9 mouse cellular contexts compared by ENCODE assay signal in genomic region chr11:85844971-85845370, GRCm38 (mm10). TPM values are rescaled to one million over a fixed set of nuclear protein-coding genes. Genes with fewer than 3 reads are reported as not detected.
A peak's percentile ranks its signal among the peaks of the same experiment; 100 is the strongest.
DNase-seq lines count a peak whose midpoint lies in the region; ATAC-seq and TF ChIP-seq lines count a peak whose summit lies in the region.
"Had no signal": no experiment of that assay in that cellular context is flagged by ENCODE, and none has a peak within 500 bp of the region (broad histone marks: within the 10 kb centered on the region; RNA-seq: fewer than 3 reads in every experiment).

No protein-coding gene starts in this region.

- 0 out of 2 replicates have a peak overlapping the region, but pooled peaks have one; percentile 80 for H3K27ac ChIP-seq in hindbrain, embryonic 10.5 days
- H3K27ac ChIP-seq in hindbrain, postnatal 0 days: no peak overlapping the region
- H3K27ac ChIP-seq in embryonic facial prominence, embryonic 12.5 days: peak overlapping the region; percentile 98; the same call in 1 of the 2 replicates
- H3K27ac ChIP-seq in kidney, adult 2 months (ENCODE audit: insufficient read depth, low read depth, low read length): peak overlapping the region; percentile 76
- no peak overlapping the region for H3K27ac ChIP-seq in midbrain, embryonic 13.5 days
- H3K27ac ChIP-seq in cerebellum, adult 2 months (ENCODE audit: insufficient read depth, low read length): no peak overlapping the region

- peak overlapping the region; percentile 60 for H3K4me3 ChIP-seq in hindbrain, embryonic 10.5 days
- H3K4me3 ChIP-seq in hindbrain, postnatal 0 days (ENCODE audit: low read length): no peak overlapping the region
- peak overlapping the region; percentile 54 for H3K4me3 ChIP-seq in embryonic facial prominence, embryonic 12.5 days
- no peak overlapping the region for H3K4me3 ChIP-seq in kidney, adult 2 months (ENCODE audit: insufficient read depth, low read depth, low read length)
- H3K4me3 ChIP-seq in midbrain, embryonic 13.5 days (replicated peaks): no peak overlapping the region
- no peak overlapping the region for H3K4me3 ChIP-seq in cerebellum, adult 2 months (replicated peaks; ENCODE audit: insufficient read depth, low read depth, low read length)

- TF ChIP-seq POLR2A in kidney, adult 2 months (IDR thresholded peaks at IDR 0.05; ENCODE audit: low read depth, low read length): no peak
- TF ChIP-seq POLR2A in cerebellum, adult 2 months (IDR thresholded peaks at IDR 0.05; ENCODE audit: borderline replicate concordance, insufficient read depth, low read length): no peak

- peaks cover 61% of the 10 kb centered on the region for H3K4me1 ChIP-seq in hindbrain, embryonic 10.5 days (replicated peaks)
- H3K4me1 ChIP-seq in hindbrain, postnatal 0 days (ENCODE audit: insufficient read depth, low read length): 0 out of 2 replicates have a peak, but pooled peaks cover 4% of the 10 kb centered on the region
- H3K4me1 ChIP-seq in embryonic facial prominence, embryonic 12.5 days: peaks cover 23% of the 10 kb centered on the region
- H3K4me1 ChIP-seq in kidney, adult 2 months (ENCODE audit: control insufficient read depth, insufficient read depth, low read length): peaks cover 33% of the 10 kb centered on the region; the same call in 1 of the 2 replicates
- peaks cover 36% of the 10 kb centered on the region for H3K4me1 ChIP-seq in midbrain, embryonic 13.5 days (replicated peaks)
- H3K4me1 ChIP-seq in cerebellum, adult 2 months (ENCODE audit: control insufficient read depth, insufficient read depth, low read length): 0 out of 2 replicates have a peak, but pooled peaks cover 5% of the 10 kb centered on the region

- no peak for DNase-seq in hindbrain, embryonic 10.5 days (ENCODE audit: low spot score)
- DNase-seq in hindbrain, postnatal 0 days (ENCODE audit: low spot score): no peak
- peak; percentile 84 for DNase-seq in kidney, adult 2 months
- DNase-seq in natural killer cell, adult 2 months (ENCODE audit: low spot score in 2 of 2): no peak
- no peak for DNase-seq in frontal cortex, postnatal 14 days (ENCODE audit: low spot score in 2 of 2)
- DNase-seq in cerebellum, adult 2 months: no peak

- H3K27me3 ChIP-seq in hindbrain, embryonic 10.5 days (ENCODE audit: insufficient read depth, poor library complexity, severe bottlenecking): peaks cover 89% of the 10 kb centered on the region
- peaks cover 43% of the 10 kb centered on the region for H3K27me3 ChIP-seq in hindbrain, postnatal 0 days (ENCODE audit: insufficient read depth, low read length)
- peaks cover 21% of the 10 kb centered on the region for H3K27me3 ChIP-seq in embryonic facial prominence, embryonic 12.5 days
- no peaks in the 10 kb centered on the region for H3K27me3 ChIP-seq in kidney, adult 2 months (replicated peaks; ENCODE audit: control insufficient read depth, insufficient read depth, low read length)
- peaks cover 82% of the 10 kb centered on the region for H3K27me3 ChIP-seq in midbrain, embryonic 13.5 days
- peaks cover 26% of the 10 kb centered on the region; the same call in 1 of the 2 replicates for H3K27me3 ChIP-seq in cerebellum, adult 2 months (ENCODE audit: control insufficient read depth, insufficient read depth, low read length)

- no peak overlapping the region for H3K4me2 ChIP-seq in hindbrain, postnatal 0 days (ENCODE audit: low read depth, low read length)
- H3K4me2 ChIP-seq in embryonic facial prominence, embryonic 12.5 days (replicated peaks): peak overlapping the region; percentile 72
- 0 out of 2 replicates have a peak overlapping the region, but pooled peaks have one; percentile 67 for H3K4me2 ChIP-seq in midbrain, embryonic 13.5 days (replicated peaks)

- no peak for ATAC-seq in hindbrain, postnatal 0 days
- ATAC-seq in embryonic facial prominence, embryonic 12.5 days (ENCODE audit: insufficient number of reproducible peaks, insufficient read depth, low FRiP score, low TSS enrichment): no peak
- no peak for ATAC-seq in midbrain, embryonic 13.5 days

- no peak for TF ChIP-seq CTCF in hindbrain, postnatal 0 days (IDR thresholded peaks at IDR 0.05; ENCODE audit: low read depth)
- no peak for TF ChIP-seq CTCF in kidney, adult 2 months (conservative IDR thresholded peaks at IDR 0.05; ENCODE audit: insufficient read depth, insufficient read length, low read depth, low read length)
- no peak for TF ChIP-seq CTCF in cerebellum, adult 2 months (IDR thresholded peaks at IDR 0.05; ENCODE audit: borderline replicate concordance, insufficient read depth, low read depth, low read length)

- 28% methylated on average over 5 of the region's 5 CpGs for WGBS in hindbrain, embryonic 10.5 days
- WGBS in hindbrain, postnatal 0 days: 32% methylated on average over 5 of the region's 5 CpGs
- WGBS in embryonic facial prominence, embryonic 12.5 days: 36% methylated on average over 5 of the region's 5 CpGs
- WGBS in kidney, adult 2 months: 26% methylated on average over 5 of the region's 5 CpGs
- 40% methylated on average over 5 of the region's 5 CpGs for WGBS in midbrain, embryonic 13.5 days
- WGBS in cerebellum, adult 2 months: 41% methylated on average over 5 of the region's 5 CpGs

- H3K36me3 ChIP-seq in hindbrain, embryonic 10.5 days: no peaks in the 10 kb centered on the region
- H3K36me3 ChIP-seq in hindbrain, postnatal 0 days (ENCODE audit: insufficient read depth, low read length): no peaks in the 10 kb centered on the region
- 0 out of 2 replicates have a peak, but pooled peaks cover 2% of the 10 kb centered on the region for H3K36me3 ChIP-seq in embryonic facial prominence, embryonic 12.5 days
- H3K36me3 ChIP-seq in kidney, adult 2 months (ENCODE audit: control insufficient read depth, insufficient read depth, low read length): peaks cover 1% of the 10 kb centered on the region; the same call in 1 of the 2 replicates
- no peaks in the 10 kb centered on the region for H3K36me3 ChIP-seq in midbrain, embryonic 13.5 days

- no peaks in the 10 kb centered on the region for H3K9me3 ChIP-seq in hindbrain, embryonic 10.5 days
- no peaks in the 10 kb centered on the region for H3K9me3 ChIP-seq in hindbrain, postnatal 0 days (ENCODE audit: low read length)
- H3K9me3 ChIP-seq in embryonic facial prominence, embryonic 12.5 days: no peaks in the 10 kb centered on the region
- no peaks in the 10 kb centered on the region for H3K9me3 ChIP-seq in midbrain, embryonic 13.5 days

- H3K9ac ChIP-seq in hindbrain, postnatal 0 days (replicated peaks; ENCODE audit: low read length): no peak overlapping the region
- peak overlapping the region; percentile 99 for H3K9ac ChIP-seq in embryonic facial prominence, embryonic 12.5 days
- no peak overlapping the region for H3K9ac ChIP-seq in midbrain, embryonic 13.5 days (replicated peaks)

RNA-seq across cellular contexts. Expression of gene Gm11444, which starts 5.2 kb away (rescaled TPM):
- not detected in 2 replicates for polyA plus RNA-seq in hindbrain, embryonic 10.5 days (2016; fragmentation: Nextera tagmentation; extraction: Ambion mirVana)
- total RNA-seq in hindbrain, postnatal 0 days (2014; rRNA removed): not detected in 2 replicates
- polyA plus RNA-seq in hindbrain, postnatal 0 days (2015; fragmentation: Nextera tagmentation; extraction: Ambion mirVana): not detected in 2 replicates
- 0.43 TPM in 1 of 2 replicates, not detected in the other for polyA plus RNA-seq in embryonic facial prominence, embryonic 12.5 days (2016; fragmentation: Nextera tagmentation; extraction: Ambion mirVana)
- not detected in 2 replicates for polyA plus RNA-seq in kidney, adult 2 months (2012; rRNA removed)
- polyA plus RNA-seq in midbrain, embryonic 13.5 days (2015; fragmentation: Nextera tagmentation; extraction: Ambion mirVana): not detected in 2 replicates
- not detected in 2 replicates for polyA plus RNA-seq in cerebellum, adult 2 months (2012; rRNA removed)
- total RNA-seq: liver, adult 2 months had no signal
- polyA plus RNA-seq: liver, adult 2 months had no signal

RNA-seq across cellular contexts. Expression of gene Tbx2, which starts 12.6 kb away (rescaled TPM):
- 1.5 and 3.1 TPM in 2 replicates for polyA plus RNA-seq in hindbrain, embryonic 10.5 days (2016; fragmentation: Nextera tagmentation; extraction: Ambion mirVana)
- 3.6 and 7.9 TPM in 2 replicates for total RNA-seq in hindbrain, postnatal 0 days (2014; rRNA removed)
- polyA plus RNA-seq in hindbrain, postnatal 0 days (2015; fragmentation: Nextera tagmentation; extraction: Ambion mirVana): 0.70 and 0.86 TPM in 2 replicates
- 20.5 and 21.6 TPM in 2 replicates for polyA plus RNA-seq in embryonic facial prominence, embryonic 12.5 days (2016; fragmentation: Nextera tagmentation; extraction: Ambion mirVana)
- polyA plus RNA-seq in kidney, adult 2 months (2012; rRNA removed): 58.5 and 66.9 TPM in 2 replicates
- polyA plus RNA-seq in midbrain, embryonic 13.5 days (2015; fragmentation: Nextera tagmentation; extraction: Ambion mirVana): 0.44 and 0.57 TPM in 2 replicates
- 3.2 and 3.5 TPM in 2 replicates for polyA plus RNA-seq in cerebellum, adult 2 months (2012; rRNA removed)

RNA-seq across cellular contexts. Expression of gene Tbx4, which starts 41.3 kb away (rescaled TPM):
- polyA plus RNA-seq in hindbrain, embryonic 10.5 days (2016; fragmentation: Nextera tagmentation; extraction: Ambion mirVana): 0.09 and 0.22 TPM in 2 replicates
- total RNA-seq in hindbrain, postnatal 0 days (2014; rRNA removed): 0.18 and 0.47 TPM in 2 replicates
- 0.20 and 0.23 TPM in 2 replicates for polyA plus RNA-seq in hindbrain, postnatal 0 days (2015; fragmentation: Nextera tagmentation; extraction: Ambion mirVana)
- polyA plus RNA-seq in embryonic facial prominence, embryonic 12.5 days (2016; fragmentation: Nextera tagmentation; extraction: Ambion mirVana): 2.2 and 2.4 TPM in 2 replicates
- 0.08 TPM in 2 replicates for polyA plus RNA-seq in kidney, adult 2 months (2012; rRNA removed)
- 0.20 and 0.26 TPM in 2 replicates for polyA plus RNA-seq in midbrain, embryonic 13.5 days (2015; fragmentation: Nextera tagmentation; extraction: Ambion mirVana)
- polyA plus RNA-seq in cerebellum, adult 2 months (2012; rRNA removed): 0.19 and 0.25 TPM in 2 replicates
- total RNA-seq: liver, adult 2 months had no signal

Comparison
In these comparisons a context has a peak if more than half of its experiments do, and no peak if none do; other contexts are left out.
1. H3K27ac ChIP-seq: peak in hindbrain, embryonic 10.5 days (single experiment), embryonic facial prominence, embryonic 12.5 days (single experiment) and kidney, adult 2 months (single experiment); none in hindbrain, postnatal 0 days (single experiment), midbrain, embryonic 13.5 days (single experiment) and cerebellum, adult 2 months (single experiment).
2. H3K4me3 ChIP-seq: peak in hindbrain, embryonic 10.5 days (single experiment) and embryonic facial prominence, embryonic 12.5 days (single experiment); none in hindbrain, postnatal 0 days (single experiment), kidney, adult 2 months (single experiment), midbrain, embryonic 13.5 days (single experiment) and cerebellum, adult 2 months (single experiment).